Mouse (Mus musculus) heart, adult 2 months (tissue): ENCODE data around the gene Galnt2.

ENCODE experiments used
- CTCF ChIP-seq: fragments of 200-600 bp; IDR thresholded peaks from 2 replicates; pipeline ENCODE4 v1.8.1; 2022; ENCODE audit warnings: antibody characterized with exemption, mild to moderate bottlenecking, moderate library complexity
- EP300 ChIP-seq: fragments of 200-500 bp; IDR thresholded peaks from 2 replicates; pipeline ENCODE4 v1.6.1; 2011; ENCODE audit warnings: low read depth, low read length, control low read depth; ENCODE audit not compliant: insufficient read depth
- POLR2A ChIP-seq: fragments of 200-500 bp; IDR thresholded peaks from 2 replicates; pipeline ENCODE4 v1.6.1; 2011; ENCODE audit warnings: mild to moderate bottlenecking, low read depth, low read length, control low read depth; ENCODE audit not compliant: insufficient read depth

GRCm38 (mm10) chr8:124192976-124193375 lies 38.2 kb upstream of the Galnt2 start:
- TF ChIP-seq CTCF: no peak
- no peak for TF ChIP-seq POLR2A
- TF ChIP-seq EP300: no peak
